Mouse (Mus musculus) T-helper 17 cell (primary cell): ENCODE measurements at regions not wholly inside any gene's neighbourhood (a gene's known extent, or its start where the extent isn't known, plus 50 kb on each side); places are given as distances from the start of the nearest gene placed in this dataset.

Experiments
- in situ Hi-C, 2 experiments: fragments of 300-600 bp; cut with MboI, MseI; formaldehyde crosslinking; loops; 1 replicate in 1 of 2; 2 replicates in 1 of 2; pipeline ENCODE4 v1.15.1; 2025; ENCODE audit warnings: high pct_unique_total_duplicates in 2 of 2

DNA sequence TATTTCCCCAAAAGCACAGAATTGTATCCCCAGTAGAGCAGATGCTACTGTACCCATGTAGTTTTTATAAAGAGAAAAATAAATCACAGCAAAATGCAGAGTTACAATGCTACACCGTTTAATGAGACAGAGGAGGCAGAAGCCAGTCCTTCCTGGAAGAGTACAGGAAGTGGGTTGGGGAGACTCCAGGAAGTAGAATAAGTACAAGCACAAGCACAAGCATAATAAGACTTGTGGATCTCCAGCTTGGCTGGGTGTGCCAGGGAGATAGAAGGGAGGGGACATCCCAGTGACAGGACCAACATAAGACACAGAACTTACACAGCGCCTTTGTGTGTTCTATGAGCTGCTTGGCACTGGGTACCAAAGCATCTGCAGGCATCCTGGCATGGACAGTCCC lies 67.3 kb upstream of the Ubl3 start:
- in situ Hi-C loops, result loop anchor here in 1 of 2 experiments (10.0 kb wide), 1 partner anchor 1505 kb away; no protein-coding TSS in a partner anchor

GRCm38 (mm10) chr5:148616426-148616825 lies 63.8 kb upstream of the Ubl3 start:
- in situ Hi-C loops, result no loop called here

GRCm38 (mm10) chr5:148615706-148616366 lies 63.2 kb upstream of the Ubl3 start:
- in situ Hi-C loops, result no loop called here

- in situ Hi-C loops, result no loop called here
Observed at GRCm38 (mm10) chr5:148615117-148615516, 62.5 kb upstream of the Ubl3 start.

DNA sequence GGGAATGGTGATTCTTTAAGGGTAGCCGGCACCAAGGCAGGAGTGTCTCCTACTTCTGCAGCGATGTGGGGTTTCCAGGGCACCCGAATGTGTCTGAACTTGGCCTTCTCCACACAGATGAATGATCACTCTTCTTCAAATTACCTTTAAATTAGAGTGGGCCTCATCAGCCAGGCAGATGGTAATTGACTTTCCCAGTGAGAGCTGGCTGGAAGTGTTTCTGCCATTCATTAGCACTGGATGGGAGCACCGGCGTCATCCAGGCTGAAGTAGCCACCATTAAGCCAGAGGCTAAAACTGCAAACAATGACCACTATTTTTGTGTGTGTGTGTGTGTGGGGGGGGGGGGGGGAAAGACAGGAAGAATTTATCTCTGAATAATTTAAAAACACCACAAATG lies 58.7 kb upstream of the Ubl3 start:
- in situ Hi-C loops, result no loop called here

- in situ Hi-C loops, result no loop called here
Observed at GRCm38 (mm10) chr5:148609506-148609880, 56.9 kb upstream of the Ubl3 start.

- in situ Hi-C loops, result no loop called here
Observed at GRCm38 (mm10) chr5:148608857-148609505, 56.4 kb upstream of the Ubl3 start.

DNA sequence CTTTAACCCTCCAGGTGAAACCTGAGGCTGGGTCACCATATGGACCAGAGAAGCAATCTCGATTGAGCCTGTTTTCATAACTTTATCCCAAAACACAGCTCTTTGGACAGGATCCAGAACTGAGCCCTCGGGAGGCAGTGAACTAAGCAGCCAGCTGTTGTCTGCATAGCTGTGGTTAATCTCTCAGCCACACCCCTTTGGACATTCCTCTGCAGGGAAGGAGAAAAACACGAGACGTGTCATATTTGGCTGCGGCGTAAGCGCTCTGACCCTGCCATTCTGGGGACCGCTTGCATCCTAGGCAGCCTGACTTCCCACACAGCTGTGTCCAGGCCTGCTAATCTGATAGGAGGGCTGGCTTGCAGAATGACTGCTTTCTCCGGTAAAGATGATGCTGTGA lies 55.6 kb upstream of the Ubl3 start:
- in situ Hi-C loops, result no loop called here

DNA sequence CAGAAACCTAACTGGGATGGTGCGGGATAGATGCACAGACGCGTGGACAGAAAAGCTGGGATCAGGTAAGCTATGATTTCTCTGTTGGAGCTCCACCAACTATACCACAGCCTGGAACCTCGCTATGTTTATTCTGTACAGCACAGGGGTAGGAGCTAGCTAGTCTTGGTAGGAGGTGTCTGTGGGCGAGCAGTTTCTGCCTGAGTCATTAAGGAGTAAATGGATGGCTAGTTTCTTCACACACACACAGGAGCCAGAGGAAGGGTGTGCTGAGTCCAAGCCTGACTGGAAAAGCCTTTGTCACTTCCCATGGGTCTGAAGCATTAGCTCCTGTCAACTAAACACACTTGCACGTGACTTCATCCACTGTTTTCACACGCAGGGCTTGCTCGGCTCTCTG lies 53.1 kb upstream of the Ubl3 start:
- in situ Hi-C loops, result no loop called here
